Mouse (Mus musculus): ENCODE measurements around the gene Bdp1. TPM values are rescaled to one million over a fixed set of nuclear protein-coding genes. Genes with fewer than 3 reads are reported as not detected.
"Not testable (repeated sequence)": the region's sequence is repeated elsewhere in the genome, so short reads cannot be mapped to it uniquely, and the experiment has no call there.

The Bdp1 gene
- polyA plus RNA-seq, 1 experiment from 2014 or later: 25.0 TPM

DNA sequence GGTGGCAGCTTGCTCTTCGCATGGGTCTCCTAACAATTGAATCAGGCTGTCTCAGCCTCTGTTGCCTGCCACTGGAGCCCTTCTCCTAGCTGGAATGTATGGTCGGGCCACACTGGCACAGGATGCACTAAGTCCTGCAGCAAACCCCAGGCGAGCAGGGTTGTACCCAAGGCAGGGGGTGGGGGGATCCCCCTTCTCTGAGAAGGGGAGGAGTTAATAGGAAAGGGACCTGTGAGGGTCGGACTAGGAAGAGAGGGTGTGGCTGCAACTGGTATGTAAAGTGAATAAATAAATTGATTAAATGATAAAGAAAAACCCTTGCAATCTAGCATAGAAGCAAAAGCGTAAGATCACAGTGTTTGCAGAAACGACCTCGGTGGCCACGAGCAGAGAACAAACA, 32.4 kb downstream of the Bdp1 start:
- no peaks in the 10 kb centered on the region for H3K27me3 ChIP-seq
- no peaks in the 10 kb centered on the region for H3K4me1 ChIP-seq (replicated peaks)
- WGBS: 90% methylated on average over 8 of the region's 8 CpGs
- H3K36me3 ChIP-seq: peaks cover 80% of the 10 kb centered on the region
- no peaks in the 10 kb centered on the region for H3K9me3 ChIP-seq
- no peak overlapping the region for H3K4me2 ChIP-seq
- ATAC-seq (ENCODE audit: low read depth): no peak
- H3K27ac ChIP-seq (replicated peaks): no peak overlapping the region
- no peak overlapping the region for H3K9ac ChIP-seq
- no peak overlapping the region for H3K4me3 ChIP-seq

GRCm38 (mm10) chr13:100067821-100068220, 36.0 kb downstream of the Bdp1 start:
- Histone ChIP-seq H3K27ac (replicated peaks) (no peak overlapping the region), H3K9me3 (no peaks in the 10 kb centered on the region), H3K36me3 (peaks cover 77% of the 10 kb centered on the region), H3K4me3 (no peak overlapping the region), H3K27me3 (no peaks in the 10 kb centered on the region), H3K4me2 (no peak overlapping the region), H3K4me1 (replicated peaks) (no peaks in the 10 kb centered on the region), H3K9ac (no peak overlapping the region)
- WGBS: 91% methylated on average over 6 of the region's 6 CpGs
- ATAC-seq (ENCODE audit: low read depth): no peak

GRCm38 (mm10) chr13:100063936-100064335, 39.9 kb downstream of the Bdp1 start:
- WGBS: 93% methylated on average over 3 of the region's 3 CpGs
- Histone ChIP-seq H3K9ac (no peak overlapping the region), H3K4me3 (no peak overlapping the region), H3K9me3 (no peaks in the 10 kb centered on the region), H3K27ac (replicated peaks) (no peak overlapping the region), H3K36me3 (peaks cover 79% of the 10 kb centered on the region), H3K4me2 (no peak overlapping the region), H3K4me1 (replicated peaks) (no peaks in the 10 kb centered on the region), H3K27me3 (no peaks in the 10 kb centered on the region)
- no peak for ATAC-seq (ENCODE audit: low read depth)

- not testable (repeated sequence) for H3K4me3 ChIP-seq; H3K9ac ChIP-seq; H3K9me3 ChIP-seq; H3K4me1 ChIP-seq (replicated peaks); ATAC-seq (ENCODE audit: low read depth); H3K4me2 ChIP-seq; H3K27ac ChIP-seq (replicated peaks); H3K27me3 ChIP-seq
- WGBS: 97% methylated on average over 8 of the region's 8 CpGs
- H3K36me3 ChIP-seq: peaks cover 88% of the 10 kb centered on the region
Measured at GRCm38 (mm10) chr13:100057738-100058137, 46.1 kb downstream of the Bdp1 start.

DNA sequence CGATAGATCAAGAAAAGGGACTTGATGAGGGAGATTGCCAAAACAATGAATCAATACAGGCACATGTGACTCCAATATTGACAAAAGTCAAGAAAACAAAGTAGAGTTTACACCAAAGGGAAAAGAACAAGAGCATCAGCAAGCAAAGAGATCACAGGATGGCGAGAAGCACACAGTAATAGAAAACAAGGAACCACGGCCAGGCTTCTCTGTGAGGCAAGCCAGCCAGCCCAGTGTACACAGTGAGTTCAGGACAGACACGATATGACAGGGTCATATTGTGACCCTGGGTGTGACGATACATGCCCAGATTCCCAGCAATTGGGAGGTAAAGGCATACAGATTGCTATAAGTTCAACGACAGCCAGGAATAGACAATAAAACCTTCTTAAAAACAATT, 77.9 kb downstream of the Bdp1 start:
- WGBS: 95% methylated on average over 6 of the region's 6 CpGs
- no peaks in the 10 kb centered on the region for H3K9me3 ChIP-seq
- no peaks in the 10 kb centered on the region for H3K27me3 ChIP-seq
- H3K27ac ChIP-seq (replicated peaks): no peak overlapping the region
- no peak overlapping the region for H3K4me2 ChIP-seq
- no peak overlapping the region for H3K4me3 ChIP-seq
- peaks cover 75% of the 10 kb centered on the region for H3K36me3 ChIP-seq
- no peak overlapping the region for H3K9ac ChIP-seq
- no peaks in the 10 kb centered on the region for H3K4me1 ChIP-seq (replicated peaks)
- ATAC-seq (ENCODE audit: low read depth): no peak

GRCm38 (mm10) chr13:100016891-100017290, 87.0 kb downstream of the Bdp1 start:
- no peak for ATAC-seq (ENCODE audit: low read depth)
- H3K4me3 ChIP-seq: no peak overlapping the region
- peaks cover 22% of the 10 kb centered on the region for H3K4me1 ChIP-seq (replicated peaks)
- no peak overlapping the region for H3K27ac ChIP-seq (replicated peaks)
- H3K27me3 ChIP-seq: no peaks in the 10 kb centered on the region
- no peak overlapping the region for H3K9ac ChIP-seq
- no peaks in the 10 kb centered on the region for H3K9me3 ChIP-seq
- peaks cover 12% of the 10 kb centered on the region for H3K36me3 ChIP-seq
- H3K4me2 ChIP-seq: no peak overlapping the region
- WGBS: 90% methylated on average over 9 of the region's 9 CpGs

DNA sequence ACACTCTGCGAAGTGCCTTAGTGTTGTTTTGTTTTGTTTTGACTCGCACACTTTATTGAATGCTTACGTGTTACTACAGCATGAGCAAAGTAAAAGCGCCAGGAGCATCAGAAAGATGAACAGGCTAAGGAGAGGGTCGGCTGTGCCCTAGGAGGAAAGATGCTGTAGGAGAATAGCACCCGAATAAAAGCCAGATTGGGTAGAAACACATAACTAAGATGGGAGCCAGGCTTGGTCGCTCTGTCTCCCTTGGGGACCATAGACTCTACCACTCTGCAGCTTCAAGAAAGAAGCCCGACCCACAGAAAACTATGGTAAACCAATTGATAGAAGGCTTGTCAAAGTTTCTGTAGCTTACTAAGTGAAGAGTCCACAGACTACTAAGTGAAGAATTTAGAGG, 87.9 kb downstream of the Bdp1 start:
- Histone ChIP-seq H3K4me1 (replicated peaks) (peaks cover 22% of the 10 kb centered on the region), H3K4me2 (peak overlapping the region; percentile 83), H3K9ac (peak overlapping the region; percentile 75), H3K9me3 (no peaks in the 10 kb centered on the region), H3K27me3 (no peaks in the 10 kb centered on the region), H3K4me3 (peak overlapping the region; percentile 71), H3K27ac (replicated peaks) (peak overlapping the region; percentile 56), H3K36me3 (peaks cover 9% of the 10 kb centered on the region)
- WGBS: 10% methylated on average over 8 of the region's 8 CpGs
- peak; percentile 42 for ATAC-seq (ENCODE audit: low read depth)

DNA sequence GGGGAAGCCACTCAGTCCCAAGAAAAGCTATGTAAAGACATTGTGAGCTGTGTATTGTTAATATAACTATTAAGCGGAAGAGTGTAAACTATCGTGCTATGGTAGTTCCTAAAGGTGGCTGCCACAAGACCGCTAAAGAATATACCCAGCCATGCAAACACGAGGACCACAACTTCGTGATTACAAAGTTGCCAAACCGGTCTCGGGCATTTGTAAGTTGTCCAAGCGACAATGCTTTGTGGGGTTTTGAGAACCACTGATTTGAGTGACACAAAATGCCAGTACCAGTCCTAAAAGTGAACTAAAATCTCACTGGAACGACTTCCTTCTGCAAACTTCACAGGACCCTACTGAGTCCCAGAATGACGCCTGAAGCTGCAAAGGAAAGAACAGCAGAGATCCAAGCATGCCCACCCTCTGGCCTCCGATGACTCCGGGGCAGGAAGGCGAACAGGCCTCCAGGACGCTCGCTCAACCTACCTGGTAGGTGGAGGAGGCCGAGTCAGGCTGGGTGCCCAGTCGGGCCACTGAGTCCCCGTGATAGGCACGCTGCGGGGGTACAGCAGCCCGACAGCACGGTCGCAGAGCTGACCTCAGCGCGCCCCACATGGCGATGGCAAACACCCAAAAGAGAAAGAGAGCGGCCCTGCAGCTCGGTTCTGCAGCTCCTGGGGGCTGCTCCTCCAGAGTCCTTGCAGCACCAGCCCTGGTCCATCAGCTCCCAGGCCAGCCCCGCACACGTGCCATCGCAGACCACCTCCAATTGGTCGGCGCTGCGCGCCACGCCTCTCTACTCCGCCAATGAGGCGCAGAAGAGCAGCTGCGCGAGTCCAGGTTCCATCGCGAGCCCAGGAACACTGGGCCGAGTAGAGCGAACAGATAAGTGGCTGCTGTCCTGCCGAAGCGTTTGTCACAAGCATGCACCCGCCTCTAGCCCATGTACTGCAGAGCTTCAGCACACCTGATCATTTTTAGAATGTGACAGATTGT, 88.7 kb downstream of the Bdp1 start, which contains the start of gene Mccc2:
Gene Mccc2 (minus strand): TSS at position 734 of the 990 bp plus-strand sequence.
- Histone ChIP-seq H3K9ac (peak within 1 kb of the TSS; percentile 89), H3K27ac (replicated peaks) (peak within 1 kb of the TSS; percentile 69), H3K4me1 (replicated peaks) (peaks cover 22% of the 10 kb centered on the region), H3K4me2 (peak within 1 kb of the TSS; percentile 83), H3K4me3 (peak within 1 kb of the TSS; percentile 71), H3K36me3 (peaks cover 5% of the 10 kb centered on the region), H3K9me3 (no peaks in the 10 kb centered on the region), H3K27me3 (no peaks in the 10 kb centered on the region)
- WGBS: 6% methylated on average over 47 of the region's 47 CpGs
- ATAC-seq (ENCODE audit: low read depth): peak; percentile 100

- peaks cover 6% of the 10 kb centered on the region for H3K4me1 ChIP-seq (replicated peaks)
- no peak overlapping the region for H3K4me3 ChIP-seq
- 90% methylated on average over 12 of the region's 12 CpGs for WGBS
- no peak overlapping the region for H3K4me2 ChIP-seq
- H3K9me3 ChIP-seq: no peaks in the 10 kb centered on the region
- no peak overlapping the region for H3K27ac ChIP-seq (replicated peaks)
- H3K36me3 ChIP-seq: no peaks in the 10 kb centered on the region
- no peak overlapping the region for H3K9ac ChIP-seq
- no peaks in the 10 kb centered on the region for H3K27me3 ChIP-seq
- no peak for ATAC-seq (ENCODE audit: low read depth)
Measured at GRCm38 (mm10) chr13:100005911-100006496, 97.9 kb downstream of the Bdp1 start.

GRCm38 (mm10) chr13:100001790-100002196, 102.1 kb downstream of the Bdp1 start:
- ATAC-seq (ENCODE audit: low read depth): peak; percentile 64
- Histone ChIP-seq H3K9me3 (no peaks in the 10 kb centered on the region), H3K4me1 (replicated peaks) (peaks cover 6% of the 10 kb centered on the region), H3K27me3 (no peaks in the 10 kb centered on the region), H3K4me3 (no peak overlapping the region), H3K9ac (no peak overlapping the region), H3K36me3 (no peaks in the 10 kb centered on the region), H3K4me2 (no peak overlapping the region), H3K27ac (replicated peaks) (no peak overlapping the region)
- WGBS: 39% methylated on average over 5 of the region's 5 CpGs

DNA sequence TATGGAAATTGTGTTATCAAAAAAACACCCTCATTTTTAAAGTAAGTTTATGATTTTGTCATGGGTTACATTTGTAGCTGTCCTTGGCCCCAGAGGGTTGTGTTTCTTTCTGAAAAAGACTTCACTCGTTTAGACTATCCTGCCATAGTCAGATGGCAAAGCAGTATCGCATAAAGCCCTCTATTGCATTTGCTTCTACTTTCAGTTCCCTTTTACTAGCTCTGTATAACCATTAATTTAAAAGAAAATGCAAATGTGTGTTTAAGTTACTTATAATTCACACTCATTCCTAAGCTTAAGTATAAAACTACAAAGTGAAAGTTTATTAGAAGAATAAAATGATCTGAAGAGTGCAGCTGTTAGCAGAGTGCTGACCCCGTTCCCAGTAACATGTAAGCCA, 104.8 kb downstream of the Bdp1 start:
- no peak for ATAC-seq (ENCODE audit: low read depth)

GRCm38 (mm10) chr13:99998099-99998498, 105.8 kb downstream of the Bdp1 start:
- H3K9ac ChIP-seq: no peak overlapping the region
- H3K27me3 ChIP-seq: no peaks in the 10 kb centered on the region
- 81% methylated on average over 3 of the region's 3 CpGs for WGBS
- peaks cover 6% of the 10 kb centered on the region for H3K4me1 ChIP-seq (replicated peaks)
- ATAC-seq (ENCODE audit: low read depth): no peak
- H3K9me3 ChIP-seq: no peaks in the 10 kb centered on the region
- no peak overlapping the region for H3K4me3 ChIP-seq
- H3K27ac ChIP-seq (replicated peaks): no peak overlapping the region
- H3K36me3 ChIP-seq: no peaks in the 10 kb centered on the region
- no peak overlapping the region for H3K4me2 ChIP-seq

More for the DNA sequence above, 104.8 kb downstream of the Bdp1 start:
- no peak overlapping the region for H3K27ac ChIP-seq (replicated peaks)
- H3K9ac ChIP-seq: no peak overlapping the region
- no peak overlapping the region for H3K4me3 ChIP-seq
- 94% methylated on average over 3 of the region's 3 CpGs for WGBS
- no peaks in the 10 kb centered on the region for H3K27me3 ChIP-seq
- H3K4me1 ChIP-seq (replicated peaks): peaks cover 6% of the 10 kb centered on the region
- H3K9me3 ChIP-seq: no peaks in the 10 kb centered on the region
- H3K4me2 ChIP-seq: no peak overlapping the region
- no peaks in the 10 kb centered on the region for H3K36me3 ChIP-seq
